Mouse (Mus musculus) erythroblast, adult 5-6 weeks (primary cell): ENCODE data around the gene Dock3. TPM values are rescaled to one million over a fixed set of nuclear protein-coding genes. Genes with fewer than 3 reads are reported as not detected.

Source experiments
- total RNA-seq, 2 experiments: library from RNA; stranded (forward) in 1 of 2; stranded (reverse) in 1 of 2; fragments of 150-400 nt in 1 of 2; fragments of 200-764, 138-1000 nt in 1 of 2; gene quantifications; 2 replicates each; pipeline versions ENCODE4 v1.2.3 to v1.2.4; 2015 to 2017; ENCODE audit warnings: low replicate concordance in 2 of 2

Dock3 gene
- total RNA-seq, 2 experiments from 2014 or later: 1.5 TPM; not detected in 1

Other genes starting within 250 kb of the Dock3 start
- 10.8 and 25.3 TPM in 2 replicates for gene Mapkapk3, start 58.0 kb upstream of the Dock3 start, total RNA-seq (2015; ENCODE audit: low replicate concordance)
- gene Mapkapk3, start 58.0 kb upstream of the Dock3 start, total RNA-seq (2017; ENCODE audit: low replicate concordance): 25.1 and 41.4 TPM in 2 replicates
- gene Cish, start 64.1 kb upstream of the Dock3 start, total RNA-seq (2015; ENCODE audit: low replicate concordance): 2.1 and 7.9 TPM in 2 replicates
- 2.0 and 4.7 TPM in 2 replicates for gene Cish, start 64.1 kb upstream of the Dock3 start, total RNA-seq (2017; ENCODE audit: low replicate concordance)
- gene Hemk1, start 106.4 kb upstream of the Dock3 start, total RNA-seq (2015; ENCODE audit: low replicate concordance): 2.7 TPM in 1 of 2 replicates, not detected in the other
- gene Hemk1, start 106.4 kb upstream of the Dock3 start, total RNA-seq (2017; ENCODE audit: low replicate concordance): 0.94 and 5.2 TPM in 2 replicates
- not detected in 2 replicates for gene 6430571L13Rik, start 108.7 kb upstream of the Dock3 start, total RNA-seq (2015; ENCODE audit: low replicate concordance)
- not detected in 2 replicates for gene 6430571L13Rik, start 108.7 kb upstream of the Dock3 start, total RNA-seq (2017; ENCODE audit: low replicate concordance)
- 0.63 TPM in 1 of 2 replicates, not detected in the other for gene Cacna2d2, start 167.7 kb upstream of the Dock3 start, total RNA-seq (2015; ENCODE audit: low replicate concordance)
- gene Cacna2d2, start 167.7 kb upstream of the Dock3 start, total RNA-seq (2017; ENCODE audit: low replicate concordance): not detected in 2 replicates